Mouse (Mus musculus) C2C12 (cell line): Measurements from ENCODE around the gene Smg6.

Source experiments
- CEBPB ChIP-seq: IDR thresholded peaks from one replicate; pipeline ENCODE4 v1.6.1; 2011; ENCODE audit warnings: low read depth, mild to moderate bottlenecking, control low read depth, moderate library complexity
- CTCF ChIP-seq: IDR thresholded peaks from one replicate; pipeline ENCODE4 v1.5.1; 2011; ENCODE audit not compliant: control insufficient read depth, insufficient read depth, insufficient read length
- MYOD1 ChIP-seq: IDR thresholded peaks from one replicate; pipeline ENCODE4 v1.6.1; 2011; ENCODE audit warnings: low read depth; ENCODE audit not compliant: control insufficient read depth, insufficient read length

DNA sequence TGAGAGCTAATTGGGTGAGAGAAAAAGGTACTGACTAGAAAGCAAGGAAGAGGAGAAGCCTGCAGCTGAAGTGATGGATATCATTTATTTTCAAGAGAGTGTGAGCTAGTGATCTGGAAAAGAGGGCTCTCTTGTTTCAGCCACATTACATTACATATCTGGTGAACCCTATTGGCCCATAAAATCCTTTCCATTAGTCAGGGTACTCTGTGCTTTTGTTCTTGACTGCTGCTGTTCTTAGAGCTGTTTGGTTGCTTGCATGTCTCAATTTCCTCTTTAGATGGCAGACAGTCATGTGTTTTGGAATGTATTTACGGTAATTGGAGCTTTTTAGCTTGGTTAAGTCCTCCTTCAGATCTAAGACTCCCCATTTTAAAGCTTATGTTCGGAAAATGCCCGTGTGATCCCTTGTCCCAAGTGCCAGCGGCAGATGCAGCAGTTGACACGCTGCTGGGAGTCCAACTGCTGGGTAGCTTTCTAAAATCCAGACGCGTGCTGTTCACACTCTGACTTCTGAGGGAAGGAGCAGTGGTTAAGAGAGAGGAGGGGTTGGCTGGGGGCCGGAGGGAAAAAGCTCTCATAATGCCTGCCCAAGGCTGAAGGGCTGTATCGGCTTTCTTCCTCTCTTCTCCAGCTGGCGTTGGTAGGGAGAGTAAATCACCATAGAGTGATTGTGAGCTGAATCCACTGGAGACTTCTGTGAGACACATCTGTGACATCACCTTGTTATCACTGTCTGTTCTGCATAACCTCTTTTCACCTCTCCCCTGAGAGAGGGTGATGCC is 75.4 kb downstream of the Smg6 start:
- TF ChIP-seq CTCF: no peak
- TF ChIP-seq MYOD1: no peak
- TF ChIP-seq CEBPB: no peak
